Mouse (Mus musculus): Measurements from ENCODE around the gene Ier2.

DNA sequence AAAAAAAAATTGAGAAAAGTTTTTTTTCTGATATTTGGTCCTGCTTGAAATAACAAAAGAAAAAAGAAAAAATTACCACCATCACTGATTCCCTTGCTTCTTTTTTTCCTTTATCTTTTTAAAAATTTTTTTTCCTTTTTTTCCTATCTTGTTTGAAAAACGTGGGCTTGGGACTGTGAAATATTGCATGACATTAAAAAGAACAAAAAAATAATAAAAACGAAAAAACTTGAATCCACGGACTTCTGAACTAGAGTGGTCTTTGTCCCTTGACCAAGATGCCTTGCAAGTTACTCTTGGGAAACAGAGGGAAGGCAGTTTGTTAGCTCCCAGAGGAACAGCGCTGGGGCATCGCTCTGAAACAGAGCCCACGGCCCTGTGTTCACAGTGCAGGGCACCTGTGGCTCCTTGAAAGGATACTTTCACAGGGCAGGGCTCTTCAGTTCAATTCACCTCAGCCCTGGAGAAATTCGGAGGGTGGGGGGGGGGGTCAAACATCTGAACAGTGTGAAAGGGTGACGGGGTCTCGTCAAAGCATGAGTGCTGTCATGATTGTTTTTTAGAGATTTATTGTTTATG, 22.6 kb downstream of the Ier2 start:
- TF ChIP-seq CTCF (IDR thresholded peaks at IDR 0.05; ENCODE audit: extremely low read depth, insufficient read depth, insufficient read length, insufficient replicate concordance), result no peak
- TF ChIP-seq POLR2A (IDR thresholded peaks at IDR 0.05; ENCODE audit: low read depth, low read length), result no peak

Data from spleen, adult 2 months (tissue).